Mouse (Mus musculus) myocyte (in vitro differentiated cells): ENCODE measurements at regions not wholly inside any gene's neighbourhood (a gene's known extent, or its start where the extent isn't known, plus 50 kb on each side); places are given as distances from the start of the nearest gene placed in this dataset.

ENCODE experiments used
- MAX ChIP-seq: IDR thresholded peaks from one replicate; pipeline ENCODE4 v1.6.1; 2011; ENCODE audit warnings: low read depth, mild to moderate bottlenecking, control low read depth
- MYOG ChIP-seq, 3 experiments: IDR thresholded peaks; one replicate each; pipeline ENCODE4 v1.6.1; 2011; ENCODE audit warnings: control low read depth in 2 of 3, low read depth in 2 of 3, mild to moderate bottlenecking in 2 of 3; ENCODE audit not compliant: insufficient read length in 2 of 3, control insufficient read depth in 1 of 3, insufficient read depth in 1 of 3
- POLR2A ChIP-seq: IDR thresholded peaks from one replicate; pipeline ENCODE4 v1.6.1; 2011; ENCODE audit warnings: low read depth, mild to moderate bottlenecking, control low read depth, moderate library complexity; ENCODE audit not compliant: insufficient read length
- POLR2AphosphoS2 ChIP-seq: IDR thresholded peaks from one replicate; pipeline ENCODE4 v1.6.1; 2011; ENCODE audit warnings: low read depth, control low read depth; ENCODE audit not compliant: insufficient read length
- REST ChIP-seq: IDR thresholded peaks from one replicate; pipeline ENCODE4 v1.6.1; 2011; ENCODE audit warnings: mild to moderate bottlenecking, control low read depth, moderate library complexity; ENCODE audit not compliant: insufficient read depth, insufficient read length
- USF1 ChIP-seq: IDR thresholded peaks from one replicate; pipeline ENCODE4 v1.6.1; 2011; ENCODE audit warnings: low read depth, mild to moderate bottlenecking, control low read depth, moderate library complexity

GRCm38 (mm10) chr7:138451321-138451720 lies 53.8 kb upstream of the Tcerg1l start:
- TF ChIP-seq POLR2A = no peak
- no peak for TF ChIP-seq POLR2AphosphoS2
- no peak for TF ChIP-seq REST
- no peak for TF ChIP-seq MYOG (IDR thresholded peaks at IDR 0.05; ENCODE audit: control insufficient read depth in 1 of 3, insufficient read depth in 1 of 3, insufficient read length in 2 of 3, low read depth in 2 of 3)
- TF ChIP-seq USF1 = no peak
- no peak for TF ChIP-seq MAX
